Mouse (Mus musculus) erythroid progenitor cell, adult 5-6 weeks (primary cell): ENCODE measurements around the gene Aida. TPM values are rescaled to one million over a fixed set of nuclear protein-coding genes. Genes with fewer than 3 reads are reported as not detected.
"Not testable (repeated sequence)": the region's sequence is repeated elsewhere in the genome, so short reads cannot be mapped to it uniquely, and the experiment has no call there.

Experiments
- ATAC-seq: replicated peaks from 2 replicates; pipeline ENCODE4 v1.8.0; 2016; ENCODE audit warnings: moderate number of reproducible peaks, mild to moderate bottlenecking, moderate TSS enrichment, inconsistent platforms; ENCODE audit not compliant: poor library complexity, low FRiP score, severe bottlenecking
- total RNA-seq, 2 experiments: library from RNA; stranded (forward) in 1 of 2; stranded (reverse) in 1 of 2; fragments of 150-400 nt in 1 of 2; fragments of 186-747, 209-891 nt in 1 of 2; gene quantifications; 2 replicates each; pipeline versions ENCODE4 v1.2.3 to v1.2.4; 2015 to 2017; ENCODE audit warnings: low replicate concordance in 2 of 2

The Aida gene
- total RNA-seq, 2 experiments from 2014 or later: 75.9 to 92.3 TPM

- ATAC-seq: no peak
These were observed 15.7 kb downstream of the Aida start for GRCm38 (mm10) chr1:183312076-183312475.

GRCm38 (mm10) chr1:183315783-183316182, 19.4 kb downstream of the Aida start:
- ATAC-seq: no peak

- no peak for ATAC-seq
These were observed 24.3 kb downstream of the Aida start for GRCm38 (mm10) chr1:183320708-183321107.

- not testable (repeated sequence) for ATAC-seq
These were observed 26.1 kb downstream of the Aida start for GRCm38 (mm10) chr1:183322496-183322895.

GRCm38 (mm10) chr1:183323923-183324322, 27.5 kb downstream of the Aida start:
- no peak for ATAC-seq

GRCm38 (mm10) chr1:183324433-183324832, 28.0 kb downstream of the Aida start:
- no peak for ATAC-seq

GRCm38 (mm10) chr1:183327171-183327570, 30.8 kb downstream of the Aida start:
- ATAC-seq: no peak

- not testable (repeated sequence) for ATAC-seq
These were observed 46.5 kb downstream of the Aida start for GRCm38 (mm10) chr1:183342902-183343301.

GRCm38 (mm10) chr1:183344886-183345816, 48.8 kb downstream of the Aida start:
- ATAC-seq: peak; percentile 90

- ATAC-seq: no peak
These were observed 49.4 kb downstream of the Aida start for GRCm38 (mm10) chr1:183345817-183346195.

GRCm38 (mm10) chr1:183349840-183350239, 53.5 kb downstream of the Aida start:
- ATAC-seq: peak; percentile 76

GRCm38 (mm10) chr1:183358901-183359300, 62.5 kb downstream of the Aida start:
- ATAC-seq: no peak

- no peak for ATAC-seq
These were observed 65.9 kb downstream of the Aida start for GRCm38 (mm10) chr1:183362301-183362700.

- no peak for ATAC-seq
These were observed 66.6 kb downstream of the Aida start for GRCm38 (mm10) chr1:183362729-183363576.

- no peak for ATAC-seq
These were observed 67.1 kb downstream of the Aida start for GRCm38 (mm10) chr1:183363577-183363867.

GRCm38 (mm10) chr1:183366361-183366760, 70.0 kb downstream of the Aida start:
- ATAC-seq: no peak

- ATAC-seq: peak; percentile 8; the same call in 1 of the 2 replicates
These were observed 72.4 kb downstream of the Aida start for GRCm38 (mm10) chr1:183368601-183369400.

GRCm38 (mm10) chr1:183369427-183370014, 73.1 kb downstream of the Aida start, which contains the start of gene Mia3:
Mia3 (minus strand) TSS chr1:183369553.
- peak; percentile 98 for ATAC-seq

GRCm38 (mm10) chr1:183374728-183375127, 78.3 kb downstream of the Aida start:
- ATAC-seq: no peak
